Mouse (Mus musculus) cerebellum, adult 2 months (tissue): ENCODE measurements around the gene Hils1. TPM values are rescaled to one million over a fixed set of nuclear protein-coding genes. Genes with fewer than 3 reads are reported as not detected.

ENCODE experiments used
- DNase-seq, 2 experiments: peaks; one replicate each; pipeline ENCODE4 v3.0.0; 2021
- H3K27ac ChIP-seq: fragments of 200-500 bp; 2 replicates; pipeline ENCODE4 v1.5.1; 2012; ENCODE audit warnings: low read length, control low read depth, inconsistent platforms; ENCODE audit not compliant: insufficient read depth
- H3K27me3 ChIP-seq: fragments of 200-500 bp; 2 replicates; pipeline ENCODE4 v1.6.1; 2012; ENCODE audit warnings: inconsistent platforms, mild to moderate bottlenecking, low read length, moderate library complexity; ENCODE audit not compliant: control insufficient read depth, insufficient read depth
- H3K4me1 ChIP-seq: fragments of 200-500 bp; 2 replicates; pipeline ENCODE4 v1.6.1; 2011; ENCODE audit warnings: low read length; ENCODE audit not compliant: control insufficient read depth, insufficient read depth
- H3K4me3 ChIP-seq: fragments of 200-500 bp; replicated peaks from 2 replicates; pipeline ENCODE3; 2011; ENCODE audit warnings: mild to moderate bottlenecking, low read depth, low read length, control low read depth; ENCODE audit not compliant: insufficient read depth
- CTCF ChIP-seq: fragments of 200-500 bp; IDR thresholded peaks from 2 replicates; pipeline ENCODE4 v1.5.1; 2011; ENCODE audit warnings: low read depth, mild to moderate bottlenecking, control low read depth, low read length, moderate library complexity, borderline replicate concordance; ENCODE audit not compliant: insufficient read depth
- POLR2A ChIP-seq: fragments of 200-500 bp; IDR thresholded peaks from 2 replicates; pipeline ENCODE4 v1.6.1; 2011; ENCODE audit warnings: low read length, control low read depth, borderline replicate concordance; ENCODE audit not compliant: insufficient read depth
- WGBS: fragments of 180-500 bp; shearing (Covaris S2); methylation state at CpG from one replicate; pipeline ENCODE4 v1.1.7; 2018; 5-methylcytosine and 5-hydroxymethylcytosine counted together
- polyA plus RNA-seq: library from polyadenylated mRNA; depleted of rRNA; stranded (reverse); fragments of >200 nt; gene quantifications from 2 replicates; pipeline ENCODE4 v1.2.3, GENCODE M21; 2012

Hils1 gene
- polyA plus RNA-seq, 1 experiment = not detected

DNA sequence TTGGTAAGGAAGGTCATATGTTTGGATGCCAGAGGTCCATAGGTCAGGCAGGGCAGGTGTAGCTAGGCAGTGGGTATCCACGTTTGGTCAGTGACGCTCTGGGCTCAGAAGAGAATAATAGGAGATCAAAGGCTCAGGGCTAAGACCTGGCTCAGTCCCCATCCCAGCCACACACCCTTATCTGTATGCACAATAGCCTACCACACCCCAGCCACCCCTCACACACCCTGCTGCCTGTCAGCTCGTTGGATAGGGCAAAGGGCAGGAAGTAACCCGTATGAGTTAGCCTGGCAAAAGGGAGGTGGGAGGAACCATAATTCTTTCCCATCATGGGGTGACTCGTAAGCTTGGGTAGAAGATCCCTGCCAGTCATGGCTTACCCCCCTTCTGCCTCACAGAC is 30.2 kb downstream of the Hils1 start:
- WGBS = 29% methylated on average over 5 of the region's 5 CpGs
- Histone ChIP-seq H3K4me1 (peaks cover 62% of the 10 kb centered on the region), H3K27ac (0 out of 2 replicates have a peak overlapping the region, but pooled peaks have one; percentile 36)

DNA sequence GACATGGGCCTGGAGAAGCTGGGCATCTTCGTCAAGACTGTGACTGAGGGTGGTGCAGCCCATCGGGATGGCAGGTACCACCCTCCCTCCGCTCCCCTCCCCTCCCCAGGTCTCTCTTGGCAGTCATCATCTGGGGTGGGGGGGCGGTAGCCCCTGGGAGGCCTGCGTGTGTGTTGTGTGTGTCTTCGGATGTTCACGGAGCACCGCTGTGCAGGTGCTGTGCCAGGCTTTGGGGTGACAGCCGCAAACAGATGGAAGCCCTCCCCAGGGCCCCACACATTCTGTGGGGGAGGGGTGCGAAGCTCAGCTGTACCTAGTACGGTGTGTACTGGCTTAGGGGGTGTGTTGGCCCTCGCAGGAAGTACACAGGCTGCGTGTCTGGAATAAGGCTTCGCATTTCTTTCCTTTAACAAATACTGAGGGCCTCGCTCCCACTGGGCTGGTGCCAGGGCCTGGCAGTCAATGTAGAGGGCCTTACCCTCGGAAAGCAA is 30.7 kb downstream of the Hils1 start:
- Histone ChIP-seq H3K27ac (peak overlapping the region; percentile 36; the same call in 1 of the 2 replicates), H3K27me3 (no peaks in the 10 kb centered on the region), H3K4me1 (peaks cover 62% of the 10 kb centered on the region), H3K4me3 (no peak overlapping the region)
- WGBS = 13% methylated on average over 16 of the region's 16 CpGs
- peak in 1 of 2 experiments; percentile 54 for DNase-seq
- TF ChIP-seq CTCF = no peak
- TF ChIP-seq POLR2A = no peak

More for the DNA sequence above, 30.2 kb downstream of the Hils1 start:
- DNase-seq = peak in 1 of 2 experiments; percentile 45
- TF ChIP-seq POLR2A (no peak), CTCF (no peak)
- no peak overlapping the region for H3K4me3 ChIP-seq
- no peaks in the 10 kb centered on the region for H3K27me3 ChIP-seq

DNA sequence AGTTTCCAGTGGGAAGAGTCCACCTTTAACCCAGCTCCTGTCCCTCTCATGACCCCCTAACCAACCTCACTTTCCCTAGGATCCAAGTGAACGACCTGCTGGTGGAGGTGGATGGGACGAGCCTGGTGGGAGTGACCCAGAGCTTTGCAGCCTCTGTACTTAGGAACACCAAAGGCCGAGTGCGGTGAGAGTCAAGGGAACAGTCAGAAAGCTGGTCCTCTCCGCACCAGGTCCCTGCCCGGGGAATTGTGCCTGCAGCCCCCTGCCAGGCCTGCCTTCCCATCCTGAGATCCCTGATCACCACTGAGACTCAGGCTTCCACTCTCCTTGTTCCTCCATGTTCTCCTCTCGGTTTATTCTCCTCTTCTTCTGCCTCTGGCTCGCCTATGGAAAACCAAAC is 32.7 kb downstream of the Hils1 start:
- H3K27ac ChIP-seq = peak overlapping the region; percentile 69
- H3K4me1 ChIP-seq = peaks cover 72% of the 10 kb centered on the region
- DNase-seq = peak in 1 of 2 experiments; percentile 40
- WGBS = 73% methylated on average over 8 of the region's 8 CpGs
- TF ChIP-seq CTCF = no peak
- TF ChIP-seq POLR2A = no peak
- H3K4me3 ChIP-seq = no peak overlapping the region
- no peaks in the 10 kb centered on the region for H3K27me3 ChIP-seq

DNA sequence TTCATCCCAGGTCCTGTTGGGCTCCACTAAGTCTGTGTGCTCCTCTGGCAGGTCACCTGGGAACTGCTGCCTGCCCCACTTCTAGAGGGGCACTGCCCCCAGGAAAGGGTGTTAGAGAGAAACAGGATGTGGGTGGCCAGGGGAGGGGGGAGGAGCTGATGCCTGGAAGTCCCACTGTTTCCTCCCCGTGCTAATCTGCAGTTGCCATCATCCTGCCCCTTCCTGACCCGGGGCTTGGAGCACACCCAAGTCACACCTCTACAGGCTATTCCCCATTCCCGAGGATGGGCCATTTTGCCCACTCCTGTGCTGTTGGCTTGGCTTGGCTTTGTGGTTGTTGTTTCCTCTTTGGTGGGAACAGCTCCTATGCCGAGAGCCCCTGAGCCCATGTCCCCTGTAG is 33.2 kb downstream of the Hils1 start:
- no peak overlapping the region for H3K4me3 ChIP-seq
- H3K4me1 ChIP-seq = peaks cover 73% of the 10 kb centered on the region
- no peaks in the 10 kb centered on the region for H3K27me3 ChIP-seq
- no peak for TF ChIP-seq CTCF
- no peak for TF ChIP-seq POLR2A
- WGBS = 9% methylated on average over 4 of the region's 4 CpGs
- DNase-seq = peak in 1 of 2 experiments; percentile 59
- H3K27ac ChIP-seq = peak overlapping the region; percentile 69

DNA sequence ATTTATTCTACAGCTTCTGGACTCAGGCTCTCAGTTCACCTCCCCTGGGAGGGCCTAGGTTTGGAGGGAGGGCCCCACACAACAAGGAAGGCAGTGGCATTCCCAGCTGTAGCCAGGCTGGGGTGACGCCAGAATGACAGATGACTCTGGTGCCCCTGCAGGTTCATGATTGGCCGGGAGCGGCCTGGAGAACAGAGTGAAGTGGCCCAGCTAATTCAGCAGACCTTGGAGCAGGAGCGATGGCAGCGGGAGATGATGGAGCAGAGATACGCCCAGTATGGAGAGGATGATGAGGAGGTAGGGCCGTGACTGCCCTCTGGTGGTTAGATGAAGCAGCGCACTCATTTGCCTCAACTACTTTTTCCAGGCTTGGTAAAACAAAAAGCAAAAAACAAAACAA is 33.7 kb downstream of the Hils1 start:
- no peak overlapping the region for H3K4me3 ChIP-seq
- no peaks in the 10 kb centered on the region for H3K27me3 ChIP-seq
- peak overlapping the region; percentile 69 for H3K27ac ChIP-seq
- under 1% methylated on average over 8 of the region's 8 CpGs for WGBS
- peaks cover 74% of the 10 kb centered on the region for H3K4me1 ChIP-seq
- TF ChIP-seq POLR2A (no peak), CTCF (peak; percentile 94)
- peak; percentile 89 to 94 for DNase-seq

DNA sequence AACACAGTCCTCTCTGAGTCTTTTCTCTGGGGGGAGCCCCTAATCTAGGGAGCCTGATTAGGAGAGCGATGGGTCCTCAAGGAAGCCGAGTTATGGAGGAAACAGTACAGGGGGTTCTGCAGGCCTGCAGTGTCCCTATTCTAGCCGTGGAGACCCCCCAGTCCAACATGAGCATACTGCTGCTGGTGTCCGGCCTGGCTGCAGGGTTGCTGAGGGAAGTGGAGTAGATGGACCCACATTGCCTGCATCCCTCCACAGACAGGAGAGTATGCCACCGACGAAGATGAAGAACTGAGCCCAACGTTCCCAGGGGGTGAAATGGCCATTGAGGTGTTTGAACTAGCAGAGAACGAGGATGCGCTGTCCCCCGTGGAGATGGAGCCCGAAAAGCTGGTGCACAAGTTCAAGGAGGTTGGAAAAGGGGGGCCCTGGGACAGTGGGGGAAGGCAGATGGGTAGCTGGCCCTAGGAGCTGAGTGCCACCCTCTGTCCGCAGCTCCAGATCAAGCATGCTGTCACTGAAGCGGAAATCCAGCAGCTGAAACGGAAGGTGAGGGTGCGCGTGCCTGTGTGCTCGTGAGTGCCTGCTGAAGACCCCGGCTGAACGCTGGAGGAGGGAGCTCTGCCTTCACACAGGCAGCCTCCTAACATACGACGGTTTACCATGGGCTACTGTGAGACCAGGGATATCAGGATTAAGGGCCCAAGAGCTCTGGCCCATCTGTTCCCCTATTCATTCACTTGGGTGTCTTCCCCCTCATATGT is 34.4 kb downstream of the Hils1 start:
- Histone ChIP-seq H3K4me3 (no peak overlapping the region), H3K27ac (peak overlapping the region; percentile 4; the same call in 1 of the 2 replicates), H3K4me1 (peaks cover 72% of the 10 kb centered on the region), H3K27me3 (no peaks in the 10 kb centered on the region)
- TF ChIP-seq CTCF = no peak
- no peak for TF ChIP-seq POLR2A
- DNase-seq = peak; percentile 27 to 34
- 41% methylated on average over 21 of the region's 21 CpGs for WGBS

DNA sequence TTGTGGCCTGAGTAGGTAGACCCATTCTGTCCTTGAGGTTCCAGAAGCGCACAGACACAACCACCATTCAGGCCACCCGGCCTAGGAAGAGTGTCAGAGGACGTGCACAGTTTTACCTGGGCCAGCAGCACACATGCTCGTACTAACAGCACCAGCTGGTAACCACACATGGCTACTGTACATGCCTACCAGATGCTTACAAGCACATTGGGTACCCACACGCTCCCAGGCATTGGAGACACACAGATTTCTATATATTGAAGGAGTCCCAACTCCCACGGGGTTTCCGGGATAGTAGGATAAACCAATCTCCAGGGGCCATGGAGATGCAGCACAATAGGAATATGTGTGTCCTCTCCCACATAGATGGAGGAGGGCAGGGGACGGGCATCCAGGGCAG is 35.3 kb downstream of the Hils1 start:
- WGBS = 86% methylated on average over 8 of the region's 8 CpGs

More for the DNA sequence above, 35.3 kb downstream of the Hils1 start:
- Histone ChIP-seq H3K4me1 (peaks cover 65% of the 10 kb centered on the region), H3K27me3 (no peaks in the 10 kb centered on the region), H3K27ac (no peak overlapping the region), H3K4me3 (no peak overlapping the region)
- TF ChIP-seq CTCF (no peak), POLR2A (no peak)
- peak in 1 of 2 experiments; percentile 22 for DNase-seq
